Mouse (Mus musculus): ENCODE data around the gene Zbtb22.
"Not testable (repeated sequence)": the region's sequence is repeated elsewhere in the genome, so short reads cannot be mapped to it uniquely, and the experiment has no call there.

The Zbtb22 gene

DNA sequence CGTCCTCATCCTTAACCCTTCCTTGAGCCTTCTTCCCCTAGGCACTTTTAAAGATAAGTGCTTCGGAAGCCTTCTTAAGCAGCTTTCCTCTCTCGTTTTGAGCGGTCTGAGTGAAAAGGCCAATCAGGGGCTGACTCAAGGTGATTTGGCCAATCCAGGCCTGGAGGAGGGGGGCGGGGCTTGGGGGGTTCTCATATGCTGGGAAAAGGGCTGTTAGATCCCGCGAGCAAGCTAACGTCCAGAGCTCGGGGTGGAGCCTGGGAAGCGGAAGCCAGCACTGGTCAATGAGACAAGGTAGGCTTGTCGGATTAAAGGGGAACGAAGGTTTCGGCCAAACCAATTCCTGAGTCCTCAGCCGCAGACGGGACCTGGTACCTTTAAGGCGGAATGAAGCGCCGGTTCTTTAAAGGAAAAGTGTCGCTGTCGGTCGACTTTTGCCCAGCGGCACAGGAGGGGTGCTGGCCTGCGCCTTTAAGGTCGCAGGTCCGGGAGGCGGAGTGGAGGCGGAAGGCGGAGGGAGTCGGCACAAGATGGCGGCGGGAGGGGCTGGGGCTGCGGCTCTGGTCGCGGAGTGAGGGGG lies at the start of gene Zbtb22, which contains the start of gene Tapbp:
TSS of gene Zbtb22 (plus strand) at position 234 of the 580 bp plus-strand sequence.
TSS of gene Tapbp (plus strand) at position 229 of the 580 bp plus-strand sequence.
- peak; percentile 95 to 98 for DNase-seq (ENCODE audit: low spot score in 2 of 2)

DNA sequence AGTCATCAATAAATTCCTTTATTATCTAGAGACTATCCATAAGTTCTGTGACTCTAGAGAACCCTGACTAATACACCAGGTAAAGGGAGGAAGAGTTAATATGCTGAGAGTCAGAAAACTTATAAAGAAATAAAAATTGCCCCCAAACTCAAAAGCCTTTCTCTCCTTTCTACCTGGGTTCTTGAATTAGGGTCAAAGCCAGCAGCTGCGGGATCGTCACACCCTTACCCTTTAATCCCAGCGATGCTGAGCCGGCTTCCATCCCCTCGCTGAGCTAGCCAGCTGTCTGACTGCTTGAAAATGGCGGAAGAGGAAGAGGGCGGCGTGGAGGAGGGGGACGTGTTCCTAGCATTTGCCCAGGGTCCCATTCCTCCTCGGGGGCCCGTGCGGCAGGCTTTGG lies 42.2 kb upstream of the Zbtb22 start, which contains the start of gene Gm7029:
TSS of gene Gm7029 (plus strand) at position 301 of the 400 bp plus-strand sequence.
- DNase-seq (ENCODE audit: low spot score in 2 of 2) = not testable (repeated sequence)

DNA sequence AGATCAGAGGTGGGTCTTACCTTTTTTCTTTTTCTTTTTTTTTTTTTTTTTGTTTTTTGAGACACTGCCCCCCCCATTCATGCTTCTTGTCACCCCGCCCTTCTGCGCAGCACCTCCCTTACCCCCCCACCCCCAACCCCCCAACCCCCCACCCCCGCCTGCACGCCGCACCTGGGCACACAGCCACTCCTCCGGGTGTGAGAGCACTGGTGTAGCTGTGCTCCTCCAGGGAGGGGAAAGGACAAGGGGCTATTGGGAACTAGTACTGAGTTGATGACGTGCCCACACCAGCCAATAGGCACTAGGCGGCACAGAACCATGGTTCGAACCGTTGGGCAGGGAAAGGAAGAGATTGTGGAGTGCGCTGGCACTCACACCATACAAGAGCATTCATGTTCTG lies 41.3 kb upstream of the Zbtb22 start:
- DNase-seq (ENCODE audit: low spot score in 2 of 2) = no peak

DNA sequence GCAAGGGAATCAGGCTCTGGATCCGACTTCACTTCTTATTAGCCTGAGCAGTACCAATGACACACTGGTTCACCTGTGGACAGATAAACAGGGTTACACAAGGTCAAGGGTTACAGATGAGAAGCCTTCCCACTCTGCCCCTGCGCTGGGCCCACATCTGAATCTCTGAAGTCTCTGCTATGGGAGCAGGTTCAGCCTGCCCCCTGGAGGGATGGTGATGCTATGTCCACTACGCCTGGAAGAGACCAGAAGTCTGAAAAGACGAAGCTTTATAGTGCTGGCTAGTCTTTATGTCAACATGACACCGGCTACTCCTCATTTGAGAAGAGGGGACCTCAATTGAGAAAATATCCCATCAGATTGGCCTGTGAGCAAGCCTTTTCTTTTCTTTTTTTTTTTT lies 39.9 kb upstream of the Zbtb22 start:
- not testable (repeated sequence) for DNase-seq (ENCODE audit: low spot score in 2 of 2)

DNA sequence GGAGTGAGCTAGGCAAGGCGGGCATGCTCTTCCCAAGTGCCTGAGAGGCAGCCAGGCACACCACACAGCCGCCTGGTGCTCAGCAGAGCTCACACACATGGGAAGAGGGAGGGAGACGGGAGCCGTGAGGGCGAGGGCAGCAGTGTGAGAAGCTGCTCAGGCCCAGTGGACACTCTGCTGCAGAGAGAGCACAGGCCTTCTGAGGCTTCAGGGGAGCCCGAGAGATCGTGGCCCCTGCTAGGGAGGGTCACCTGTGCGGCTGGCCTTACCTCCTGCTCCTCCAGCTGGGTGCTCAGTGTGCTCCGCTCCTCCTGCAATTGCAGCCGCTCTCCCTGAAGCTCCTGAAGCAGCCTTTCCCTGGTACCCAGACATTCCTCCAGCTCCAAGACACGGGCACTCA lies 31.4 kb upstream of the Zbtb22 start:
- DNase-seq (ENCODE audit: low spot score in 2 of 2) = not testable (repeated sequence)

DNA sequence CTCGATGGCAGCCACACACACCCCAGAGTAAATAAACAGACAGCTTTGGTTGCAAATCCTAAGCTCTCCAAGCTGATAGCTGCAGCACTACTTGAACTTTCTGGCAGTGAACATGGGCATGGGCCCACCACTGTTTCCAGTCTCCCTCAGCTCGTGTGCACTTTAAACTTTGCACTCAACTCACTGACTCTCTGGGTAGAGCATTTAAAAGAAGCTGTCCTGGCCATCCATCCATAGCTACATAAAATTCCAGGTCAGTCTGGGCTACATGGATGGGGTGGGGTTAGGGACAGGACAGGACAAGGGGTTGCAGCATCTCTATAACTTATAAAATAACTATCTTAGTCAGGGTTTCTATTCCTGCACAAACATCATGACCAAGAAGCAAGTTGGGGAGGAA lies 27.9 kb upstream of the Zbtb22 start:
- DNase-seq (ENCODE audit: low spot score in 2 of 2) = not testable (repeated sequence)

DNA sequence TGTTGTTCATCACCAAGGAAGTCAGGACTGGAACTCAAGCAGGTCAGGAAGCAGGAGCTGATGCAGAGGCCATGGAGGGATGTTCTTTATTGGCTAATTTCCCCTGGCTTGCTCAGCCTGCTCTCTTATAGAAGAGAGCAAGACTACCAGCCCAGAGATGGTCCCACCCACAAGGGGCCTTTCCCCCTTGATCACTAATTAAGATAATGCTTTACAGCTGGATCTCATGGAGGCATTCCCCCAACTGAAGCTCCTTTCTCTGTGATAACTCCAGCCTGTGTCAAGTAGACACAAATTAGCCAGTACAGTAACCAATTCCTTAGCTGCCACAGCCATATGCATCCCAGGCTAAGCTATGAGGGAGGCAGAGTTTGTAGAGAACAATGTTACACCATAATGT lies 27.5 kb upstream of the Zbtb22 start:
- not testable (repeated sequence) for DNase-seq (ENCODE audit: low spot score in 2 of 2)

DNA sequence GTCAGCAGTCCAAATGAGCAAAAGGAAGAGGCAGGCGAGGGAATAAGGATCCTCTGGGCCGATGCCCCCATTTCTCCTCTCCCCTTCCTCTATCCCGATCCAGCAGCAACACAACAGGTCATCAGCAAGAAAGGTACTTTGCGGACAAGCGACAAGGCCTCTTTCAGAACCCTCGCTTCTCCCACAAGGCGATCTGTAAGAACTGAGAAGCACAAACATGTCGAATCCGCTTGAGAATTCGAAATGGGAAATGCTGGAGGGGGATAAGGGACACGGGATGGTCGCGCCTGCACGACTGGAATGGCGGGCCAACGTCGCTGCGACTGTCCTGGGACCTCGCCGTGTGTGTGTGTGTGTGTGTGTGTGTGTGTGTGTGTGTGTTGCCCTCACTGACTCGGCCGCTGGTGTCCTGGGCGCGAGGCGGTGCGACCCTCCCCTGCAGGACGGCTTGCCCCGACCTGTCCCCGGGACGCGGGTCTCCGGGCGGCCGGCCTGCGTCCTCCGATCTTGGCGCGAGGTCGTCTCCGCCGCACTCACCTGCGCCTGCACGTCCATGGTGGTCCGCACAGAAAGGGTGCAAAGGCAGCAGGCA lies 25.7 kb upstream of the Zbtb22 start:
- not testable (repeated sequence) for DNase-seq (ENCODE audit: low spot score in 2 of 2)

DNA sequence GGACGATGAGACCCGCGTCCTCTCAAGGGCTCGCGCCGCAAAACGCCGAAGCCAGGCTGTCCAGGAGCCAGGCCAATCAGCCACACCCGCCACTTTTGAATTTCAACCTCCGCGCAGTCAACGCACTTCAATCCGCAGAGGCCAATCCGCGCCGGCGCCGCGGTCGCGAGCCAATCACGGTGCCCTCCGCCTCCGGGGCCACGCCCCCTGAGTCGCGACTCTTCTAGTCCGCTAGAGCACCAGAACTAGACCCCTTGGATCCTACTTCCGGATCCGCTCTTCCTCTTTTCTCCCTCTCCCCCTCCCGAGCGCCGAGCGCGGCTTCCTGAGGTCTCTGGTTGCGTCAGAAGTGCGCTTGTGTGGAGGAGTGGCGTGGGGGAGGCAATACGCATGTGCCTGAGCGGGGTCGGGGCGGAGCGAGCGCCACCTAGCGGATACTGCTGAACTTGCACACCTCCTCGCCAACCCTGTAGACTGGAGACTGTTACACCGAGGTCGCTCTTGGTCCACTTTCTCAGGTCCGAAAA lies 25.1 kb upstream of the Zbtb22 start, which contains the start of gene Kifc1:
TSS of gene Kifc1 (minus strand) at position 129 of the 527 bp plus-strand sequence.
- DNase-seq (ENCODE audit: low spot score in 2 of 2) = peak; percentile 100

DNA sequence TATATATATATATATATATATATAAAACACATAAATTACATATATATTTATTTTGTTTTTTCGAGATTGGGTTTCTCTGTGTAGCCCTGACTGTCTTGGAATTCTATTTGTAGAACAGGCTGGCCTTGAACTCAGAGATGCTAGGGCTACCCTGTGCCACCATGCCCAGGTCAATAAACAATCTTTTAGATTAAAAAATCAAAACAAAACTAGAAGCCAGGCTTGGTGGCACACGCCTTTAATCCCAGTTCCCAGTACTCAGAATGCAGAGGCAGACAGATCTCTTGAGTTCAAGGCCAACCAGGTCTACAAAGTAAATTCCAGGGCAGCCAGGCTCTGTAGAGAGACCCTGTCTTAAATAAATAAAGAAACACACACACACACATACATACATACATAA lies 24.3 kb upstream of the Zbtb22 start:
- DNase-seq (ENCODE audit: low spot score in 2 of 2) = no peak

DNA sequence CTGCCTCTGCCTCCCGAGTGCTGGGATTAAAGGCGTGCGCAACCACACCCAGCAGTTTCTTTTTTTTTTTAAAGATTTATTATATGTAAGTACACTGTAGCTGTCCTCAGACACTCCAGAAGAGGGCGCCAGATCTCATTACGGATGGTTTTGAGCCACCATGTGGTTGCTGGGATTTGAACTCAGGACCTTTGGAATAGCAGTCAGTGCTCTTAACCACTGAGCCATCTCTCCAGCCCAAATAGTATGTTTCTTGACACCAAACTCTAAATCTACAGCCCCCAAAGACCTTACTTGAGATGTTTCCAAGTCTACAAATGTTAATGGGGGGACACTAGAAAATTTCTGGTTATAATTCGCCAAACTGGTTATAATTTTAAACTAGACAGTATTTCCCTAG lies 23.8 kb upstream of the Zbtb22 start:
- DNase-seq (ENCODE audit: low spot score in 2 of 2) = not testable (repeated sequence)

DNA sequence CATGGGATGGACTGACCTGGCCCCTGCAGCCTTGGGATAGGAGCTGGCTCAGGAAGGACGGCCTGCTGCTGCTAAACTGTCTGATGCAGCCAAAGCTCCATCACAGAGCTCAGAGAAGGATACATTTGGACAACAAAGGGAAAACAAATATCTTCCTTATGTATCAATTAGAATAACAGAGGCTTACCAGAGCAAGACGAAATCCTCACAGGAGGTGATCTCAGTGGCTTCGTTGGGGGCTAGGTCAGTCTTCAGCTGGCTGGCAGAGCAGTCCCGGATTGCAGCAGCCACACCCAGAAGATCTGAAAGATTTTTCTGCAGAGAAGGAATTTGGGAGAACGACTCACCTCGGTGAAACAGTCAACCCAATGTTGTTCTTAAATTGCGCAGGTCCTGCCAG lies 23.3 kb upstream of the Zbtb22 start:
- no peak for DNase-seq (ENCODE audit: low spot score in 2 of 2)

DNA sequence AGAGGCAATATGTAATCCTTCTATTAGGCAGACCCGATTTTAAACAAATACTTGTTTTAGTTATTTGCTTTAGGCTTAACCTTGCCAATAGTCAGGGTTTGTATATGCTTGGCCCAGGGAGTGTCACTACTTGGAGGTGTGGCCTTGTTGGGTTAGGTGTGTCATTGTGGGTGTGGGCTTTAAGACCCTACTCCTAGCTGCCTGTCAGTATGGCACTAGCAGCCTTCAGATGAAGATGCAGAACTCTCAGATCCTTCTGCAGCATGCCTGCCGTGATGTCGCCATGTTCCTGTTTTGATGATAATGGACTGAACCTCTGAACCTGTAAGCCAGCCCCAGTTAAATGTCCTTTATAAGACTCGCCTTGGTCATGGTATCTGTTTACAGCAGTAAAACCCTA lies 22.7 kb upstream of the Zbtb22 start:
- not testable (repeated sequence) for DNase-seq (ENCODE audit: low spot score in 2 of 2)

DNA sequence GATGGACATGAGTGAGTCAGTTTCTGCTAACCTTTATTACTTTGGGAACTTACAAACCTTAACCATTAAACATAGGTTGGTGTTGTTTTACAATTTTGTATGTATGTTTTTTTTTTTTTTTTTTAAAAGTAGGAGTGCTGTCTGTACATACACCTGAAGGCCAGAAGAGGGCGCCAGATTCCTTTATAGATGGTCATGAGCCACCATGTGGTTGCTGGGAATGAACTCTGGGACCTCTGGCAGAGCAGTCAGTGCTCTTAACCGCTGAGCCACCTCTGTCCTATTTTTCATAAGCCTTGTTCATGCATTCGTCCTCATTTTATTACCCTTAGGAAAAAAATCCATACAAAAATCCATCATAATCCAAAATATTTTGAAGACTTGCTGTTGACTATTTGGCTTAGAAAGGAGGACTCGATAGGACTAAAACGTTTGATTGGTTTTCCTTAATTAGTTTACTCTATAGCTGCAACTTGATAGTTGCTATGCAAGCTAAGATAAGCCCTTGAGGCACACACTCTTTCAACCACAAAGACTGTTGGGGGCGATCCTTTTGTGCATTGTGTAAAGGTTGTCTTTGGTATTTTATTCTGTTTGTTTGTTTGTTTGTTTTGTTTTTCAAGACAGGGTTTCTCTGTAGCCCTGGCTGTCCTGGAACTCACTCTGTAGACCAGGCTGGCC lies 18.4 kb upstream of the Zbtb22 start:
- no peak for DNase-seq (ENCODE audit: low spot score in 2 of 2)

DNA sequence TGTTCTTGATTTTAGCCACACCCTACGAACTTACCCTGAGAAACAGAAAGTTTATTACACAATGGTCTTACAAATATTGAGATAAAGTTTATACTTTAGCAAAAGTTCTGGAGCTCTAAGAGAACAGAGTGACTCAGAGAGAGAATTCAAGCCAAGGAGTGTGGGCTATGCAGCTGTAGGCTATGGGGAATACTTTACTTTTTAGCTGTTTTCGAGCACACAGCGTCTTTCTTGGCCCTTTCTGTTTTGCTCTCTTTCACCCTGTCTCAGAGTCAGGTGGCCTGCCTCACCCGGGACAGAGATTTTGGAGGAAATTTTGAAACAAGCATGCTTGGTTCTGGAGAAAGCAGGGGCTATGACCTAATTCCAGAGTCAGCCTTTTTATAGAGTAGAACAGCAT lies 17.5 kb upstream of the Zbtb22 start:
- DNase-seq (ENCODE audit: low spot score in 2 of 2) = not testable (repeated sequence)

DNA sequence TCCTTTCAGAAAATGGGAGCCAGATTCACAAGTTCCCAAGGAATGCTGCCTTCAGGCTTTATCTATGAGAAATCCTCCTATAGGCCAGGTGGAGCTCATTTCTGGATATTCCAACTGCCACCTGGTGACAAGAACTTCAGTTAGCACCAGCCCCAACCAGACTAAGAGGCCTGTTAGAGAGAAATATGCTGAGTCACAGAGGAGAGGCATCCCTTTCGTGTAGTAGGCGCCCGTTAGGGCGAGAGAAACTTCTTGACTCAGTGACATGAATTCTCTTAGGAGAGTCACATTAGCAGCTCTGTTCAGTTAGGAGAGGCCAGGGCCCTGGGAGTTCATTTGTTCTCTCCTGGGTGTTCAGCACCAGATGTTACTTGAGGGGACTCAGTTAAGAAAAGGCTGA lies 16.1 kb upstream of the Zbtb22 start:
- DNase-seq (ENCODE audit: low spot score in 2 of 2) = no peak

DNA sequence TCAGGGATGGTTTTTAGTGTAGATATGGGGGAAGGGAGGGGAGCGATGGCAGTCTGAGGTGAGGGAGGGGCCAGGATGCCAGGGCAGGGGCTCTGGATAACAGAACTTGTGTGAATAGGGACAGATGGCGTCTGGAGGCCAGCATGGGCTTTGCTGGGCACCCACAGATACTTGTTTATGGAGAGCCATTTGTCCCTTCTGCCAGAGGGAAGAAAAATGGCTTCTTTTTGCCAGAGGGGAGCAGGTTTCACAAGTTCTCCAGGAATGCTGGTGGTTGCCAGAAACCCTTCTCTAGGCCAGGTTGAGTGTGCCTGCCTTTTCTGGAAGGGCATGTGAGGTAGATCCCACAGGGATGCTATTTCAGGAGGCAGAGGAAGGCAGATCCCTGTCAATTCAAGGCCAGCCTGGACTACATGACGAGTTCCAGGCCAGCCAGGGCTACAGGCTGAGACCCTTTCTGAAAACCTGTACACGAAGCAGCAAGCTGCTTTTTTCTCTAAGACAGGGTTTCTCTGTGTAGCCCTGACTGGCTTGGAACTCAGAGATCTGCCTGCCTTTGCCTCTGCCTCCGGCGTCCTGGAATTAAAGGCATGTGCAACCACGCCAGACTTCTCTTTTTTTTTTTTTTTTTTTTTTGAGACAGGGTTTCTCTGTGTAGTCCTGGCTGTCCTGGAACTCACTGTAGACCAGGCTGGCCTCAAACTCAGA lies 15.3 kb upstream of the Zbtb22 start:
- DNase-seq (ENCODE audit: low spot score in 2 of 2) = no peak

DNA sequence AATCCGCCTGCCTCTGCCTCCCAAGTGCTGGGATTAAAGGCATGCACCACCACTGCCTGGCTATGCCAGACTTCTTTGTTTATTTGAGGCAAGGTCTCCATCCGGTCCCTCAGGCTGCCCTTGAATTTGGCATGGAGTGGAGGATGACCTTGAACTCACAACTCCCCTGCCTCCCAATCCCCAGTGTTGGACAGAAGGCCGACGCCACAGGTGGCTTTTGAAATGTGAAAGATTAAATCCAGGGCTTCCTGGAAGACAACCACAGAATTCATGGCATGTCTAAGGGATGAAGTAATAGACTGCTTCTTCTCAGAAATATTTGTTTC lies 14.8 kb upstream of the Zbtb22 start:
- DNase-seq (ENCODE audit: low spot score in 2 of 2) = no peak

DNA sequence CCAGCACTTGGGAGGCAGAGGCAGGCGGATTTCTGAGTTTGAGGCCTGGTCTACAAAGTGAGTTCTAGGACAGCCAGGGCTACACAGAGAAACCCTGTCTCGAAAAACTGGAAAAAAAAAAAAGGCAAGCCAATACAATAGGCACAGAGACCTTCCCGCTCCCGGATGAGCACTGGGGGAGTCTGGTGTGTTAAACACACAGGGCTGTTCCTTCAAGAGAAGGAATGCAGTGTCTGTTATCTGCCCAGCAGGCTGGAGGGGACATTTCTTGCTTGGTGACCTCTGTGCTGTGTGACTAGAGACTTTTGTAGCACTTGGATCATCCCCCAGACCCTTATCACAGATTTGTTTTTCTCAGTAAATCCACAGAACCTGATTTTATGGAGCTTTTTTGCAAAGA lies 14.1 kb upstream of the Zbtb22 start:
- DNase-seq (ENCODE audit: low spot score in 2 of 2) = no peak

DNA sequence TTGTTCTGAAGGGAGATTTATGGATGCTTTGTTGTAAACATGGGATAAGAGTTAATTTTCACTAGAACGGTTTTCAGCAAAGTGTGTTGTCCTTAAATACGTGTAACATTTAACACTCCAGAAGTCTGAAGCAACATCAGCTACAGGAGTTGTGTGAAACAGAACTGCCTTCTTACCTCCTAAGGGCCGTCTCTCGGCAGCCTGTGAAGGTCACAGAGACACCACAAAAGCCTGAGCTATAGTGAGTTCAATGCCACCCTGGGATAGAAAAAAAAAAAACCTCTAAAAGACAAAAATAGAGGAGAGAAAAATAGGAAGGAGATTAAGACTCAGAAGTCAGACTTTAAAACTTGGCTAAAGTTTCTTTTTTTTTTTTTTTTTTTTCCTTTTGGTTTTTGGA lies 13.6 kb upstream of the Zbtb22 start:
- no peak for DNase-seq (ENCODE audit: low spot score in 2 of 2)

DNA sequence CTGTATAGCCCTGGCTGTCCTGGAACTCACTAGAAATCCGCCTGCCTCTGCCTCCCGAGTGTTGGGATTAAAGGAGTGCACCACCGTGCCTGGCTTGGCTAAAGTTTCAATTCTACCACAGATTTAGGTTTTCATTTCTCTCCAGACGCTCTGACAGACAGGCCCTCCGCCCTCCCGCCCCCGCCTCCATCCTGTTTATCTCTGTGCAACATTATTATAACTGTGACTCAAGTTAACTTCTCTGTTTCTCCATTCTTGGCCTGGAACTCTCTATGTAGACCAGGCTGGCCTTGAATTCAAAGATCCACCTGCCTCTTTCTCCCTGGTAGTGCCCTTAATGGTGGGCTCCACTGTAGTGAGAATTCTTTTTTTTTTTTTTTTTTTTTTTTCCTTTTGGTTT lies 13.2 kb upstream of the Zbtb22 start:
- no peak for DNase-seq (ENCODE audit: low spot score in 2 of 2)

DNA sequence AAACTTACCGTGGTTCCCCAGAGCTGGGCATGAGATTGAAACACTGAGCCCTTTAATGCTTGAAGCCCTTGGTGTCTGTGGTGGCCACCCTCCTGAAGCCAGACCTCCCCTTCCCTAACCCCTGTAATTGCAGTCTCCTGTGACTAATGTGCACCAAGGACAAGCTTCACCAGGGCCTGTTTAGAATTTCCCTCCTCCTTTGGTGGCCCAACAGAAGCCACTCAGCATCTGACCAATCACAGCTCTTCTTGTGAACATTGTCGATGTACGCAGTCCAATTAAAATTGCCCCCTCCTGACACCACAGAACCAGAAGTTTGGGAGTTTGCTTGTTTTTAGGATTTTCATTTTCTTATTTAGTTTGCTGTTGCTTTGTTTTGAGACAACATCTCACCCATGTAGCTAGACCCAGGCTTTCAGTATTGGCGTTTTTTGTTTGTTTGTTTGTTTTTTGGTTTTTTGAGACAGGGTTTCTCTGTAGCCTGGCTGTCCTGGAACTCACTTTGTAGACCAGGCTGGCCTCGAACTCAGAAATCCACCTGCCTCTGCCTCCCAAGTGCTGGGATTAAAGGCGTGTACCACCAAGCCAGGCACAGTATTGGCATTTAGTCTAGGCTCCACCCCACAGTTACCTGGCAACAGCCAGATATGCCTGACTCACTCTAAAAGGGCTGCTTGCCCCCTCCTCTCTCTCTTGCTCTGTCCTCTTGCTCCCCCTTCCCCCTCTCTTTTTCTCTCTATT lies 11.6 kb upstream of the Zbtb22 start:
- not testable (repeated sequence) for DNase-seq (ENCODE audit: low spot score in 2 of 2)
